Mouse (Mus musculus): ENCODE measurements around the gene Traf4. TPM values are rescaled to one million over a fixed set of nuclear protein-coding genes. Genes with fewer than 3 reads are reported as not detected.
A peak's percentile ranks its signal among the peaks of the same experiment; 100 is the strongest.
"Not testable (repeated sequence)": the region's sequence is repeated elsewhere in the genome, so short reads cannot be mapped to it uniquely, and the experiment has no call there.

Traf4 gene
- polyA plus RNA-seq, 1 experiment from 2014 or later: 83.8 TPM

GRCm38 (mm10) chr11:78140665-78141064, 24.7 kb downstream of the Traf4 start:
- 88% methylated on average over 5 of the region's 5 CpGs for WGBS
- H3K27ac ChIP-seq (ENCODE audit: low read length): no peak overlapping the region
- no peak overlapping the region for H3K4me2 ChIP-seq (ENCODE audit: low read length)
- ATAC-seq: no peak
- H3K27me3 ChIP-seq (ENCODE audit: control insufficient read depth, insufficient read depth, low read depth, low read length): no peaks in the 10 kb centered on the region
- no peak overlapping the region for H3K9ac ChIP-seq (ENCODE audit: low read depth, low read length)
- H3K4me1 ChIP-seq (ENCODE audit: control insufficient read depth, insufficient read depth, low read length): no peaks in the 10 kb centered on the region
- no peak overlapping the region for H3K4me3 ChIP-seq (ENCODE audit: low read depth, low read length)
- 0 out of 2 replicates have a peak, but pooled peaks cover 4% of the 10 kb centered on the region for H3K36me3 ChIP-seq (ENCODE audit: control insufficient read depth, insufficient read depth, low read length)
- no peaks in the 10 kb centered on the region for H3K9me3 ChIP-seq (replicated peaks; ENCODE audit: control insufficient read depth, low read length, poor library complexity, severe bottlenecking)

GRCm38 (mm10) chr11:78138023-78138422, 27.4 kb downstream of the Traf4 start:
- Histone ChIP-seq H3K4me2 (ENCODE audit: low read length) (no peak overlapping the region), H3K27me3 (ENCODE audit: control insufficient read depth, insufficient read depth, low read depth, low read length) (no peaks in the 10 kb centered on the region), H3K9me3 (replicated peaks; ENCODE audit: control insufficient read depth, low read length, poor library complexity, severe bottlenecking) (no peaks in the 10 kb centered on the region), H3K27ac (ENCODE audit: low read length) (no peak overlapping the region), H3K36me3 (ENCODE audit: control insufficient read depth, insufficient read depth, low read length) (0 out of 2 replicates have a peak, but pooled peaks cover under 1% of the 10 kb centered on the region), H3K4me3 (ENCODE audit: low read depth, low read length) (no peak overlapping the region), H3K9ac (ENCODE audit: low read depth, low read length) (no peak overlapping the region), H3K4me1 (ENCODE audit: control insufficient read depth, insufficient read depth, low read length) (no peaks in the 10 kb centered on the region)
- ATAC-seq: no peak
- WGBS: 89% methylated on average over 3 of the region's 3 CpGs

- Histone ChIP-seq H3K36me3 (ENCODE audit: control insufficient read depth, insufficient read depth, low read length) (no peaks in the 10 kb centered on the region), H3K4me3 (ENCODE audit: low read depth, low read length) (no peak overlapping the region), H3K4me1 (ENCODE audit: control insufficient read depth, insufficient read depth, low read length) (no peaks in the 10 kb centered on the region), H3K9me3 (replicated peaks; ENCODE audit: control insufficient read depth, low read length, poor library complexity, severe bottlenecking) (no peaks in the 10 kb centered on the region), H3K9ac (ENCODE audit: low read depth, low read length) (no peak overlapping the region), H3K4me2 (ENCODE audit: low read length) (no peak overlapping the region), H3K27ac (ENCODE audit: low read length) (no peak overlapping the region), H3K27me3 (ENCODE audit: control insufficient read depth, insufficient read depth, low read depth, low read length) (no peaks in the 10 kb centered on the region)
- WGBS: 70% methylated on average over 4 of the region's 4 CpGs
- ATAC-seq: no peak
Observed at GRCm38 (mm10) chr11:78137584-78137983, 27.8 kb downstream of the Traf4 start.

GRCm38 (mm10) chr11:78136132-78136531, 29.3 kb downstream of the Traf4 start:
- H3K4me3 ChIP-seq (ENCODE audit: low read depth, low read length): no peak overlapping the region
- no peaks in the 10 kb centered on the region for H3K36me3 ChIP-seq (ENCODE audit: control insufficient read depth, insufficient read depth, low read length)
- 91% methylated on average over 1 of the region's 1 CpGs for WGBS
- no peaks in the 10 kb centered on the region for H3K27me3 ChIP-seq (ENCODE audit: control insufficient read depth, insufficient read depth, low read depth, low read length)
- ATAC-seq: no peak
- H3K4me2 ChIP-seq (ENCODE audit: low read length): no peak overlapping the region
- no peak overlapping the region for H3K9ac ChIP-seq (ENCODE audit: low read depth, low read length)
- no peak overlapping the region for H3K27ac ChIP-seq (ENCODE audit: low read length)
- H3K4me1 ChIP-seq (ENCODE audit: control insufficient read depth, insufficient read depth, low read length): no peaks in the 10 kb centered on the region
- no peaks in the 10 kb centered on the region for H3K9me3 ChIP-seq (replicated peaks; ENCODE audit: control insufficient read depth, low read length, poor library complexity, severe bottlenecking)

GRCm38 (mm10) chr11:78135314-78135713, 30.1 kb downstream of the Traf4 start:
- H3K27me3 ChIP-seq (ENCODE audit: control insufficient read depth, insufficient read depth, low read depth, low read length); H3K4me1 ChIP-seq (ENCODE audit: control insufficient read depth, insufficient read depth, low read length); H3K9ac ChIP-seq (ENCODE audit: low read depth, low read length); H3K9me3 ChIP-seq (replicated peaks; ENCODE audit: control insufficient read depth, low read length, poor library complexity, severe bottlenecking); H3K36me3 ChIP-seq (ENCODE audit: control insufficient read depth, insufficient read depth, low read length); ATAC-seq; H3K4me2 ChIP-seq (ENCODE audit: low read length); H3K27ac ChIP-seq (ENCODE audit: low read length); H3K4me3 ChIP-seq (ENCODE audit: low read depth, low read length): not testable (repeated sequence)
- 96% methylated on average over 7 of the region's 7 CpGs for WGBS

- Histone ChIP-seq H3K27me3 (ENCODE audit: control insufficient read depth, insufficient read depth, low read depth, low read length) (no peaks in the 10 kb centered on the region), H3K36me3 (ENCODE audit: control insufficient read depth, insufficient read depth, low read length) (no peaks in the 10 kb centered on the region), H3K9ac (ENCODE audit: low read depth, low read length) (no peak overlapping the region), H3K4me3 (ENCODE audit: low read depth, low read length) (no peak overlapping the region), H3K4me1 (ENCODE audit: control insufficient read depth, insufficient read depth, low read length) (no peaks in the 10 kb centered on the region), H3K4me2 (ENCODE audit: low read length) (no peak overlapping the region), H3K9me3 (replicated peaks; ENCODE audit: control insufficient read depth, low read length, poor library complexity, severe bottlenecking) (no peaks in the 10 kb centered on the region), H3K27ac (ENCODE audit: low read length) (no peak overlapping the region)
- ATAC-seq: no peak
- 87% methylated on average over 3 of the region's 3 CpGs for WGBS
Observed at GRCm38 (mm10) chr11:78134344-78134743, 31.0 kb downstream of the Traf4 start.

- no peak for ATAC-seq
- Histone ChIP-seq H3K4me3 (ENCODE audit: low read depth, low read length) (no peak overlapping the region), H3K27me3 (ENCODE audit: control insufficient read depth, insufficient read depth, low read depth, low read length) (no peaks in the 10 kb centered on the region), H3K4me1 (ENCODE audit: control insufficient read depth, insufficient read depth, low read length) (no peaks in the 10 kb centered on the region), H3K27ac (ENCODE audit: low read length) (no peak overlapping the region), H3K9ac (ENCODE audit: low read depth, low read length) (no peak overlapping the region), H3K36me3 (ENCODE audit: control insufficient read depth, insufficient read depth, low read length) (no peaks in the 10 kb centered on the region), H3K4me2 (ENCODE audit: low read length) (no peak overlapping the region), H3K9me3 (replicated peaks; ENCODE audit: control insufficient read depth, low read length, poor library complexity, severe bottlenecking) (no peaks in the 10 kb centered on the region)
- 99% methylated on average over 6 of the region's 6 CpGs for WGBS
Observed at GRCm38 (mm10) chr11:78133915-78134314, 31.5 kb downstream of the Traf4 start.

GRCm38 (mm10) chr11:78129458-78129857, 35.9 kb downstream of the Traf4 start:
- no peaks in the 10 kb centered on the region for H3K9me3 ChIP-seq (replicated peaks; ENCODE audit: control insufficient read depth, low read length, poor library complexity, severe bottlenecking)
- peak overlapping the region; percentile 21; the same call in 1 of the 2 replicates for H3K27ac ChIP-seq (ENCODE audit: low read length)
- no peak overlapping the region for H3K4me2 ChIP-seq (ENCODE audit: low read length)
- no peaks in the 10 kb centered on the region for H3K27me3 ChIP-seq (ENCODE audit: control insufficient read depth, insufficient read depth, low read depth, low read length)
- no peaks in the 10 kb centered on the region for H3K36me3 ChIP-seq (ENCODE audit: control insufficient read depth, insufficient read depth, low read length)
- no peak for ATAC-seq
- WGBS: 68% methylated on average over 8 of the region's 8 CpGs
- H3K9ac ChIP-seq (ENCODE audit: low read depth, low read length): no peak overlapping the region
- no peak overlapping the region for H3K4me3 ChIP-seq (ENCODE audit: low read depth, low read length)
- H3K4me1 ChIP-seq (ENCODE audit: control insufficient read depth, insufficient read depth, low read length): no peaks in the 10 kb centered on the region

GRCm38 (mm10) chr11:78126739-78127138, 38.6 kb downstream of the Traf4 start:
- no peak overlapping the region for H3K4me3 ChIP-seq (ENCODE audit: low read depth, low read length)
- WGBS: 85% methylated on average over 4 of the region's 4 CpGs
- H3K9ac ChIP-seq (ENCODE audit: low read depth, low read length): no peak overlapping the region
- H3K9me3 ChIP-seq (replicated peaks; ENCODE audit: control insufficient read depth, low read length, poor library complexity, severe bottlenecking): no peaks in the 10 kb centered on the region
- no peaks in the 10 kb centered on the region for H3K27me3 ChIP-seq (ENCODE audit: control insufficient read depth, insufficient read depth, low read depth, low read length)
- no peak for ATAC-seq
- no peak overlapping the region for H3K27ac ChIP-seq (ENCODE audit: low read length)
- H3K36me3 ChIP-seq (ENCODE audit: control insufficient read depth, insufficient read depth, low read length): no peaks in the 10 kb centered on the region
- no peaks in the 10 kb centered on the region for H3K4me1 ChIP-seq (ENCODE audit: control insufficient read depth, insufficient read depth, low read length)
- H3K4me2 ChIP-seq (ENCODE audit: low read length): no peak overlapping the region

All from midbrain, embryonic 16.5 days (tissue).